Mouse (Mus musculus) stomach, embryonic 14.5 days (tissue): Measurements from ENCODE around the gene Wdfy4. TPM values are rescaled to one million over a fixed set of nuclear protein-coding genes. Genes with fewer than 3 reads are reported as not detected.

Experiments used
- ATAC-seq: fragments of 200-750 bp; cut with Nextera tagmentation; 2 replicates; pipeline ENCODE4 v1.8.0; 2017; ENCODE audit warnings: low read depth, moderate TSS enrichment; ENCODE audit not compliant: insufficient number of reproducible peaks, insufficient read depth, low FRiP score
- H3K27ac ChIP-seq: fragments of 300-500 bp; sonication (generic); 2 replicates; pipeline ENCODE4 v1.5.1; 2014; ENCODE audit warnings: mild to moderate bottlenecking, low read length, moderate library complexity, mixed read lengths
- H3K27me3 ChIP-seq: fragments of 300-500 bp; sonication (generic); 2 replicates; pipeline ENCODE4 v1.6.1; 2014; ENCODE audit warnings: low read length, control low read depth, mixed read lengths; ENCODE audit not compliant: control insufficient read depth, insufficient read depth
- H3K36me3 ChIP-seq: fragments of 300-500 bp; sonication (generic); 2 replicates; pipeline ENCODE4 v1.6.1; 2014; ENCODE audit warnings: mild to moderate bottlenecking, control low read depth, low read length, moderate library complexity, mixed read lengths; ENCODE audit not compliant: control insufficient read depth, insufficient read depth
- H3K4me1 ChIP-seq: fragments of 300-500 bp; sonication (generic); 2 replicates; pipeline ENCODE4 v1.6.1; 2014; ENCODE audit warnings: low read length, control low read depth, mixed read lengths; ENCODE audit not compliant: control insufficient read depth, insufficient read depth
- H3K4me2 ChIP-seq: fragments of 300-500 bp; sonication (generic); replicated peaks from 2 replicates; pipeline ENCODE4 v1.6.1; 2014; ENCODE audit warnings: low read depth, low read length, control low read depth
- H3K4me3 ChIP-seq: fragments of 300-500 bp; sonication (generic); 2 replicates; pipeline ENCODE4 v1.5.1; 2014; ENCODE audit warnings: low read depth, low read length, control low read depth
- H3K9ac ChIP-seq: fragments of 300-500 bp; sonication (generic); replicated peaks from 2 replicates; pipeline ENCODE4 v1.6.1; 2014; ENCODE audit warnings: low read depth, mild to moderate bottlenecking, control low read depth, low read length, moderate library complexity, mixed read lengths
- H3K9me3 ChIP-seq: fragments of 300-500 bp; sonication (generic); 2 replicates; pipeline ENCODE4 v1.6.1; 2016; ENCODE audit warnings: low read depth, low read length, control low read depth; ENCODE audit not compliant: control insufficient read depth
- WGBS: fragments of 180-500 bp; shearing (Covaris S2); extraction: QIAGEN DNeasy Blood & Tissue Kit; methylation state at CpG from one replicate; pipeline ENCODE4 v1.1.7; 2014; 5-methylcytosine and 5-hydroxymethylcytosine counted together
- polyA plus RNA-seq: library from polyadenylated mRNA; unstranded; fragments of >200 nt; fragmentation: Nextera tagmentation; extraction: Ambion mirVana; gene quantifications from 2 replicates; pipeline ENCODE4 v1.2.1, GENCODE M21; 2014

Wdfy4 gene
- polyA plus RNA-seq, 1 experiment from 2014 or later, result 0.30 TPM

- Histone ChIP-seq H3K27me3 (no peaks in the 10 kb centered on the region), H3K4me2 (no peak overlapping the region), H3K9me3 (no peaks in the 10 kb centered on the region), H3K4me1 (no peaks in the 10 kb centered on the region), H3K4me3 (no peak overlapping the region), H3K36me3 (no peaks in the 10 kb centered on the region), H3K27ac (no peak overlapping the region), H3K9ac (no peak overlapping the region)
- no peak for ATAC-seq
- WGBS, result 53% methylated on average over 8 of the region's 8 CpGs
Observed at GRCm38 (mm10) chr14:33053441-33053840, 131.9 kb downstream of the Wdfy4 start.

DNA sequence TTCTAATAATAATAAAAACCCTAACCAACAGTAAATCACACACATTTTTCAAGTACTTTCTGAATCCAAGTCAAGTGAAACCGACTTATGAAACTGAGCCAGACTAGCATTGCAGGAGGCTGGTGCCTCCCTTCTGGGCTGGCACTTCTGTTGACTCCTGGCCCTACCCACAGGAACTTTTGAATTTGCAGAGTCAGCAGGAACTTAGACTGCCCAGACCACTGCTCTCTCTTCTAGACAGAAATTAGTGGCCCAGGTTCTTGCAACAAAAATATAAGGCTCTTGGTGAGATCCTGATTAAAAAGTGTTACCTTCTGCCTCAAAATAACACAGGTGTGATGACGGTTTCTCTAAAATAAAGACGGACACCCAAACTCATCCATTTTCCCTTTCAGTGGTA is 140.1 kb downstream of the Wdfy4 start:
- Histone ChIP-seq H3K27me3 (no peaks in the 10 kb centered on the region), H3K4me1 (no peaks in the 10 kb centered on the region), H3K27ac (no peak overlapping the region), H3K9me3 (no peaks in the 10 kb centered on the region), H3K9ac (no peak overlapping the region), H3K4me3 (no peak overlapping the region), H3K4me2 (no peak overlapping the region), H3K36me3 (no peaks in the 10 kb centered on the region)
- WGBS, result 87% methylated on average over 3 of the region's 3 CpGs
- no peak for ATAC-seq

GRCm38 (mm10) chr14:33036811-33037210 is 148.5 kb downstream of the Wdfy4 start:
- Histone ChIP-seq H3K27ac (no peak overlapping the region), H3K4me1 (no peaks in the 10 kb centered on the region), H3K4me3 (no peak overlapping the region), H3K36me3 (no peaks in the 10 kb centered on the region), H3K9ac (no peak overlapping the region), H3K4me2 (no peak overlapping the region), H3K27me3 (no peaks in the 10 kb centered on the region), H3K9me3 (no peaks in the 10 kb centered on the region)
- WGBS, result 51% methylated on average over 3 of the region's 3 CpGs
- ATAC-seq, result no peak

- Histone ChIP-seq H3K27me3 (no peaks in the 10 kb centered on the region), H3K4me1 (no peaks in the 10 kb centered on the region), H3K9me3 (no peaks in the 10 kb centered on the region), H3K27ac (no peak overlapping the region), H3K4me2 (no peak overlapping the region), H3K36me3 (no peaks in the 10 kb centered on the region), H3K4me3 (no peak overlapping the region), H3K9ac (no peak overlapping the region)
- ATAC-seq, result no peak
- WGBS, result 58% methylated on average over 5 of the region's 5 CpGs
Observed at GRCm38 (mm10) chr14:33035386-33035785, 149.9 kb downstream of the Wdfy4 start.

- no peaks in the 10 kb centered on the region for H3K4me1 ChIP-seq
- H3K27ac ChIP-seq, result no peak overlapping the region
- H3K36me3 ChIP-seq, result no peaks in the 10 kb centered on the region
- WGBS, result 33% methylated on average over 6 of the region's 6 CpGs
- no peak overlapping the region for H3K9ac ChIP-seq
- no peaks in the 10 kb centered on the region for H3K27me3 ChIP-seq
- no peak for ATAC-seq
- no peak overlapping the region for H3K4me3 ChIP-seq
- no peaks in the 10 kb centered on the region for H3K9me3 ChIP-seq
- H3K4me2 ChIP-seq, result no peak overlapping the region
Observed at GRCm38 (mm10) chr14:33033424-33033823, 151.9 kb downstream of the Wdfy4 start.

GRCm38 (mm10) chr14:33030849-33031248 is 154.5 kb downstream of the Wdfy4 start:
- no peak for ATAC-seq
- Histone ChIP-seq H3K27me3 (no peaks in the 10 kb centered on the region), H3K4me2 (no peak overlapping the region), H3K9me3 (no peaks in the 10 kb centered on the region), H3K27ac (no peak overlapping the region), H3K36me3 (no peaks in the 10 kb centered on the region), H3K4me1 (no peaks in the 10 kb centered on the region), H3K9ac (no peak overlapping the region), H3K4me3 (no peak overlapping the region)
- 82% methylated on average over 3 of the region's 3 CpGs for WGBS

GRCm38 (mm10) chr14:33019606-33020005 is 165.7 kb downstream of the Wdfy4 start:
- H3K4me3 ChIP-seq, result no peak overlapping the region
- ATAC-seq, result no peak
- H3K4me1 ChIP-seq, result no peaks in the 10 kb centered on the region
- H3K27ac ChIP-seq, result no peak overlapping the region
- 45% methylated on average over 5 of the region's 5 CpGs for WGBS
- H3K9me3 ChIP-seq, result no peaks in the 10 kb centered on the region
- no peaks in the 10 kb centered on the region for H3K36me3 ChIP-seq
- no peak overlapping the region for H3K4me2 ChIP-seq
- H3K9ac ChIP-seq, result no peak overlapping the region
- no peaks in the 10 kb centered on the region for H3K27me3 ChIP-seq

GRCm38 (mm10) chr14:33019050-33019449 is 166.3 kb downstream of the Wdfy4 start:
- H3K9me3 ChIP-seq, result no peaks in the 10 kb centered on the region
- WGBS, result 82% methylated on average over 3 of the region's 3 CpGs
- H3K9ac ChIP-seq, result no peak overlapping the region
- H3K4me3 ChIP-seq, result no peak overlapping the region
- H3K4me1 ChIP-seq, result no peaks in the 10 kb centered on the region
- H3K27me3 ChIP-seq, result no peaks in the 10 kb centered on the region
- no peaks in the 10 kb centered on the region for H3K36me3 ChIP-seq
- H3K27ac ChIP-seq, result no peak overlapping the region
- ATAC-seq, result no peak
- no peak overlapping the region for H3K4me2 ChIP-seq

GRCm38 (mm10) chr14:33007638-33008037 is 177.7 kb downstream of the Wdfy4 start:
- Histone ChIP-seq H3K4me1 (peaks cover 4% of the 10 kb centered on the region; the same call in 1 of the 2 replicates), H3K4me3 (no peak overlapping the region), H3K9ac (no peak overlapping the region), H3K27me3 (no peaks in the 10 kb centered on the region), H3K4me2 (no peak overlapping the region), H3K27ac (no peak overlapping the region), H3K9me3 (no peaks in the 10 kb centered on the region), H3K36me3 (no peaks in the 10 kb centered on the region)
- ATAC-seq, result no peak
- 50% methylated on average over 1 of the region's 1 CpGs for WGBS
